Mouse (Mus musculus): Measurements from ENCODE around the gene Spata46. TPM values are rescaled to one million over a fixed set of nuclear protein-coding genes. Genes with fewer than 3 reads are reported as not detected.

The Spata46 gene
- total RNA-seq (2012; rRNA removed) (not detected in 2 replicates), total RNA-seq (2014; rRNA removed) (not detected in 2 replicates), polyA plus RNA-seq (2012; ENCODE audit: insufficient read length, low read depth) (not detected in 2 replicates)

DNA sequence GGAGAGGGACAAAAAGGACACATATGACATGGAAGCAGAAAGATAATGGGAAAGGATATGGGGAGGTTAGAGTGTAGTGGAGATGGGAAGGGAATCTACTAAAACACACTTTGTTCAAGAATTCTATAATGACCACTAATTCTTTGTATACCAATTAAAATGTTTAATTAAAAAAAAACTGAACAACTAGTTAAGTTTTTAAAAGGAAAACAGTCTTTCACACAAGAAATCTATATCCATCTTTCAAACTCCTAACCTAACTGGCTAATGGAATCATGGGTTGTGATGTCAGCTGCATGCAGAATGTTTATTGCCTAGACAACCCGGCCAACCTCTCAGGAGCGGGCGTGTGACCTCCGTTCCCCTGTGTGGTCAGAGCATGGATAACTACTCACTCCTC is at the start of gene Spata46:
Gene Spata46 (plus strand): TSS at position 301 of the 400 bp plus-strand sequence.
- Histone ChIP-seq H3K4me3 (replicated peaks in 1 of 3; ENCODE audit: low read depth in 2 of 3, low read length in 2 of 3, poor library complexity in 1 of 3) (no peak within 1 kb of the TSS), H3K9ac (ENCODE audit: insufficient read depth, low read depth) (no peak within 1 kb of the TSS), H3K27me3 (replicated peaks) (no peaks in the 10 kb centered on the region), H3K79me2 (replicated peaks; ENCODE audit: control insufficient read depth, extremely low read depth, insufficient read depth, poor library complexity, severe bottlenecking) (no peaks in the 10 kb centered on the region), H3K27ac (ENCODE audit: insufficient read depth, low read depth) (no peak within 1 kb of the TSS), H3K36me3 (replicated peaks in 1 of 2; ENCODE audit: control insufficient read depth in 1 of 2, insufficient read depth in 1 of 2, low read length in 1 of 2) (no peaks in the 10 kb centered on the region), H3K4me2 (ENCODE audit: insufficient read depth, low read depth, poor library complexity, severe bottlenecking) (no peak within 1 kb of the TSS), H3K4me1 (ENCODE audit: control insufficient read depth in 1 of 2, insufficient read depth in 2 of 2) (peaks cover 0 to 10% of the 10 kb centered on the region in 2 experiments; a peak in 2 of 4 replicates), H3K9me3 (replicated peaks; ENCODE audit: low read length) (no peaks in the 10 kb centered on the region)
- dilution Hi-C loops (cut with MboI; ENCODE audit: extremely low pct_ligation_motif_present, extremely low pct_unique_long_range_greater_than_20kb, low sequenced_read_pairs): no loop called here
- in situ Hi-C loops (cut with MboI; ENCODE audit: low pct_ligation_motif_present, low pct_unique_long_range_greater_than_20kb, low sequenced_read_pairs): loop anchor here (25.0 kb wide), 1 partner anchor 304 kb away; no protein-coding TSS in a partner anchor
- no peak for TF ChIP-seq KAT2A (IDR thresholded peaks at IDR 0.05; ENCODE audit: insufficient replicate concordance, low read length)
- no peak for TF ChIP-seq JUN (IDR thresholded peaks at IDR 0.05; ENCODE audit: insufficient read depth, low read depth, low read length)
- TF ChIP-seq SMC3 (IDR thresholded peaks at IDR 0.05; ENCODE audit: low read depth, low read length): no peak
- TF ChIP-seq ETS1 (conservative IDR thresholded peaks at IDR 0.05; ENCODE audit: low read depth, low read length): no peak
- TF ChIP-seq MEF2A (IDR thresholded peaks at IDR 0.05; ENCODE audit: borderline replicate concordance, low read depth, low read length): no peak
- TF ChIP-seq PAX5 (IDR thresholded peaks at IDR 0.05; ENCODE audit: low read length): no peak
- TF ChIP-seq CHD2 (IDR thresholded peaks at IDR 0.05; ENCODE audit: low read length): no peak
- TF ChIP-seq MAFK (IDR thresholded peaks at IDR 0.05; ENCODE audit: insufficient replicate concordance, low read length): no peak
- no peak for TF ChIP-seq EP300 (IDR thresholded peaks at IDR 0.05; ENCODE audit: low read length)
- TF ChIP-seq CHD1 (IDR thresholded peaks at IDR 0.05; ENCODE audit: low read depth, low read length): no peak
- TF ChIP-seq ZNF384 (IDR thresholded peaks at IDR 0.05; ENCODE audit: low read depth, low read length): no peak
- no peak for TF ChIP-seq CTCF (conservative IDR thresholded peaks at IDR 0.05 in 1 of 2, IDR thresholded peaks at IDR 0.05 in 1 of 2; ENCODE audit: low read depth in 2 of 2, low read length in 2 of 2)
- no peak for TF ChIP-seq TBP (conservative IDR thresholded peaks at IDR 0.05; ENCODE audit: low read depth, low read length)
- no peak for TF ChIP-seq NRF1 (IDR thresholded peaks at IDR 0.05; ENCODE audit: low read depth, low read length)
- no peak for TF ChIP-seq ZMIZ1 (IDR thresholded peaks at IDR 0.05; ENCODE audit: low read depth, low read length)
- TF ChIP-seq RAD21 (IDR thresholded peaks at IDR 0.05; ENCODE audit: low read depth, low read length): no peak
- no peak for TF ChIP-seq MAZ (IDR thresholded peaks at IDR 0.05; ENCODE audit: low read depth, low read length)
- no peak for TF ChIP-seq USF2 (conservative IDR thresholded peaks at IDR 0.05; ENCODE audit: low read depth, low read length)
- DNase-seq (ENCODE audit: extremely low read depth): no peak

DNA sequence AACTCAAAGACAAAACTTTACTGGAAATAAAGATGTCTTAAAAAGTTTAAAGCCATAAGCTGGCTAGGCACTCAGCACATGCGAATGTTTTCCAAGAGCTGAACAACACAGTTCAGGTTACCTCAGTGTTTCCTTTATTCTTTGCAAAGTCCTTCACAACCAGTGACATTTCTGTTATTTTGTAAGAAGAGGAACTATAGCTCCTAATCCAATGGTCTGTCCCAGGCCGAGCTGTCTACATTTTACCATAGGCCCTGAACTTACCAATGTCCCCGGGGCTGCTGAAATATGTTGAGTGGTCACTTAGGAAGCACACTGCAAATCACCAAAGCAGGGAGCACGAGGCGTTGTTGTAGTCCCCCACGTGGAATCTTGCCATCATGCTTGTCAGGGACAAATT is 38.3 kb upstream of the Spata46 start:
- no peak overlapping the region for H3K4me2 ChIP-seq (ENCODE audit: insufficient read depth, low read depth, poor library complexity, severe bottlenecking)
- H3K9me3 ChIP-seq (replicated peaks; ENCODE audit: low read length): peaks cover 3% of the 10 kb centered on the region
- H3K4me3 ChIP-seq (replicated peaks in 1 of 3; ENCODE audit: low read depth in 2 of 3, low read length in 2 of 3, poor library complexity in 1 of 3): no peak overlapping the region
- in situ Hi-C loops (cut with MboI; ENCODE audit: low pct_ligation_motif_present, low pct_unique_long_range_greater_than_20kb, low sequenced_read_pairs) (no loop called here), dilution Hi-C loops (cut with MboI; ENCODE audit: extremely low pct_ligation_motif_present, extremely low pct_unique_long_range_greater_than_20kb, low sequenced_read_pairs) (no loop called here)
- TF ChIP-seq JUND (conservative IDR thresholded peaks at IDR 0.05; ENCODE audit: low read depth, low read length) (no peak), POLR2AphosphoS2 (IDR thresholded peaks at IDR 0.05; ENCODE audit: low read depth, low read length) (no peak), UBTF (IDR thresholded peaks at IDR 0.05; ENCODE audit: low read depth, low read length) (no peak), MYC (IDR thresholded peaks at IDR 0.05; ENCODE audit: low read depth, low read length) (no peak), EP300 (IDR thresholded peaks at IDR 0.05; ENCODE audit: low read length) (no peak), KAT2A (IDR thresholded peaks at IDR 0.05; ENCODE audit: insufficient replicate concordance, low read length) (no peak), GABPA (IDR thresholded peaks at IDR 0.05; ENCODE audit: insufficient replicate concordance, low read depth, low read length) (no peak), CHD1 (IDR thresholded peaks at IDR 0.05; ENCODE audit: low read depth, low read length) (no peak), MAX (IDR thresholded peaks at IDR 0.05; ENCODE audit: low read length) (no peak), USF1 (IDR thresholded peaks at IDR 0.05; ENCODE audit: low read depth, low read length) (no peak)
- H3K36me3 ChIP-seq (replicated peaks in 1 of 2; ENCODE audit: control insufficient read depth in 1 of 2, insufficient read depth in 1 of 2, low read length in 1 of 2): no peaks in the 10 kb centered on the region
- H3K9ac ChIP-seq (ENCODE audit: insufficient read depth, low read depth): no peak overlapping the region
- no peaks in the 10 kb centered on the region for H3K79me2 ChIP-seq (replicated peaks; ENCODE audit: control insufficient read depth, extremely low read depth, insufficient read depth, poor library complexity, severe bottlenecking)
- H3K27me3 ChIP-seq (replicated peaks): no peaks in the 10 kb centered on the region
- DNase-seq (ENCODE audit: extremely low read depth): no peak
- no peak overlapping the region for H3K27ac ChIP-seq (ENCODE audit: insufficient read depth, low read depth)
- peaks cover 10 to 19% of the 10 kb centered on the region in 2 experiments for H3K4me1 ChIP-seq (ENCODE audit: control insufficient read depth in 1 of 2, insufficient read depth in 2 of 2)

Data from CH12.LX (cell line).